Mouse (Mus musculus): Measurements from ENCODE around the gene Mansc1.

Gene Mansc1

GRCm38 (mm10) chr6:134597651-134598229 is 34.5 kb downstream of the Mansc1 start:
- no peak for DNase-seq (ENCODE audit: low read depth)

- no peak for DNase-seq (ENCODE audit: low read depth)
Observed at GRCm38 (mm10) chr6:134594569-134595442, 37.5 kb downstream of the Mansc1 start.

- no peak for DNase-seq (ENCODE audit: low read depth)
Observed at GRCm38 (mm10) chr6:134591614-134592013, 40.7 kb downstream of the Mansc1 start.

- DNase-seq (ENCODE audit: low read depth), result no peak
Observed at GRCm38 (mm10) chr6:134586241-134586640, 46.0 kb downstream of the Mansc1 start.

GRCm38 (mm10) chr6:134584616-134585015 is 47.7 kb downstream of the Mansc1 start:
- DNase-seq (ENCODE audit: low read depth), result no peak

- DNase-seq (ENCODE audit: low read depth), result no peak
Observed at GRCm38 (mm10) chr6:134582110-134582509, 50.2 kb downstream of the Mansc1 start.

GRCm38 (mm10) chr6:134579506-134579905 is 52.8 kb downstream of the Mansc1 start:
- no peak for DNase-seq (ENCODE audit: low read depth)

- DNase-seq (ENCODE audit: low read depth), result no peak
Observed at GRCm38 (mm10) chr6:134578039-134578438, 54.2 kb downstream of the Mansc1 start.

GRCm38 (mm10) chr6:134575288-134575741 is 57.0 kb downstream of the Mansc1 start:
- DNase-seq (ENCODE audit: low read depth), result no peak

- no peak for DNase-seq (ENCODE audit: low read depth)
Observed at GRCm38 (mm10) chr6:134567986-134568556, 64.2 kb downstream of the Mansc1 start.

- DNase-seq (ENCODE audit: low read depth), result peak; percentile 65
Observed at GRCm38 (mm10) chr6:134566818-134567485, 65.3 kb downstream of the Mansc1 start, which contains the start of gene Lrp6. Gene Lrp6 (minus strand): TSS chr6:134566965.

GRCm38 (mm10) chr6:134566248-134566817 is 66.0 kb downstream of the Mansc1 start:
- DNase-seq (ENCODE audit: low read depth), result no peak

GRCm38 (mm10) chr6:134565606-134566247 is 66.6 kb downstream of the Mansc1 start:
- DNase-seq (ENCODE audit: low read depth), result peak; percentile 28

GRCm38 (mm10) chr6:134564539-134564938 is 67.7 kb downstream of the Mansc1 start:
- no peak for DNase-seq (ENCODE audit: low read depth)

- no peak for DNase-seq (ENCODE audit: low read depth)
Observed at GRCm38 (mm10) chr6:134559635-134560034, 72.7 kb downstream of the Mansc1 start.
